Mouse (Mus musculus): ENCODE results near the gene Lrba. TPM values are rescaled to one million over a fixed set of nuclear protein-coding genes. Genes with fewer than 3 reads are reported as not detected.

Lrba gene
- total RNA-seq (2021), result 10 to 100 TPM; 26.3 to 27.3 TPM
- long read RNA-seq, experiment 1, full-length matches to known transcripts, result 1 of 13 reads
- long read RNA-seq, experiment 1, partial matches to known transcripts, result 7 of 13 reads
- long read RNA-seq, experiment 1, other reads (novel, unspliced or antisense), result 5 of 13 reads
- long read RNA-seq, experiment 2, partial matches to known transcripts, result 9 of 24 reads
- long read RNA-seq, experiment 2, other reads (novel, unspliced or antisense), result 15 of 24 reads

- peak; percentile 63 for DNase-seq (ENCODE audit: low spot score)
Measured at GRCm38 (mm10) chr3:86224564-86225421, at the start of gene Lrba. Lrba (plus strand) TSS chr3:86224680.

GRCm38 (mm10) chr3:86179714-86180113, 44.8 kb upstream of the Lrba start:
- DNase-seq (ENCODE audit: low spot score), result no peak

- no peak for DNase-seq (ENCODE audit: low spot score)
Measured at GRCm38 (mm10) chr3:86181107-86181506, 43.4 kb upstream of the Lrba start.

GRCm38 (mm10) chr3:86184546-86184945, 39.9 kb upstream of the Lrba start:
- no peak for DNase-seq (ENCODE audit: low spot score)

GRCm38 (mm10) chr3:86187736-86188389, 36.6 kb upstream of the Lrba start:
- no peak for DNase-seq (ENCODE audit: low spot score)

- no peak for DNase-seq (ENCODE audit: low spot score)
Measured at GRCm38 (mm10) chr3:86195981-86196380, 28.5 kb upstream of the Lrba start.

GRCm38 (mm10) chr3:86196471-86196870, 28.0 kb upstream of the Lrba start:
- no peak for DNase-seq (ENCODE audit: low spot score)

- DNase-seq (ENCODE audit: low spot score), result no peak
Measured at GRCm38 (mm10) chr3:86201645-86202175, 22.8 kb upstream of the Lrba start.

- no peak for DNase-seq (ENCODE audit: low spot score)
Measured at GRCm38 (mm10) chr3:86202449-86202848, 22.0 kb upstream of the Lrba start.

GRCm38 (mm10) chr3:86204608-86205358, 19.7 kb upstream of the Lrba start:
- DNase-seq (ENCODE audit: low spot score), result no peak

- no peak for DNase-seq (ENCODE audit: low spot score)
Measured at GRCm38 (mm10) chr3:86206556-86206955, 17.9 kb upstream of the Lrba start.

- no peak for DNase-seq (ENCODE audit: low spot score)
Measured at GRCm38 (mm10) chr3:86210267-86210939, 14.1 kb upstream of the Lrba start.

GRCm38 (mm10) chr3:86210959-86211358, 13.5 kb upstream of the Lrba start:
- DNase-seq (ENCODE audit: low spot score), result no peak

GRCm38 (mm10) chr3:86214248-86214647, 10.2 kb upstream of the Lrba start:
- no peak for DNase-seq (ENCODE audit: low spot score)

- peak; percentile 71 for DNase-seq (ENCODE audit: low spot score)
Measured at GRCm38 (mm10) chr3:86223634-86224313, 706 bp upstream of the Lrba start.

- DNase-seq (ENCODE audit: low spot score), result no peak
Measured at GRCm38 (mm10) chr3:86224314-86224563, 241 bp upstream of the Lrba start.

GRCm38 (mm10) chr3:86231532-86232086, 7.1 kb downstream of the Lrba start:
- DNase-seq (ENCODE audit: low spot score), result no peak

GRCm38 (mm10) chr3:86247193-86247592, 22.7 kb downstream of the Lrba start:
- no peak for DNase-seq (ENCODE audit: low spot score)

GRCm38 (mm10) chr3:86251212-86251611, 26.7 kb downstream of the Lrba start:
- no peak for DNase-seq (ENCODE audit: low spot score)

- DNase-seq (ENCODE audit: low spot score), result no peak
Measured at GRCm38 (mm10) chr3:86252588-86252987, 28.1 kb downstream of the Lrba start.

Data from gastrocnemius, adult 18-20 months (tissue).